Mouse (Mus musculus): ENCODE data around the gene Atp13a2.

The Atp13a2 gene

GRCm38 (mm10) chr4:140986711-140987395 lies at the start of gene Atp13a2:
Gene Atp13a2 (plus strand): TSS chr4:140986873.
- DNase-seq, result peak; percentile 92

GRCm38 (mm10) chr4:140944356-140944755 lies 42.3 kb upstream of the Atp13a2 start:
- no peak for DNase-seq

GRCm38 (mm10) chr4:140944961-140945442 lies 41.7 kb upstream of the Atp13a2 start:
- DNase-seq, result no peak

- DNase-seq, result no peak
Measured at GRCm38 (mm10) chr4:140945571-140945970, 41.1 kb upstream of the Atp13a2 start.

GRCm38 (mm10) chr4:140946048-140946447 lies 40.6 kb upstream of the Atp13a2 start:
- no peak for DNase-seq

- DNase-seq, result no peak
Measured at GRCm38 (mm10) chr4:140946580-140947205, 40.0 kb upstream of the Atp13a2 start.

- no peak for DNase-seq
Measured at GRCm38 (mm10) chr4:140947487-140948440, 38.9 kb upstream of the Atp13a2 start.

GRCm38 (mm10) chr4:140948481-140948880 lies 38.2 kb upstream of the Atp13a2 start:
- DNase-seq, result peak; percentile 69

- DNase-seq, result no peak
Measured at GRCm38 (mm10) chr4:140949052-140949451, 37.6 kb upstream of the Atp13a2 start.

GRCm38 (mm10) chr4:140949616-140950015 lies 37.1 kb upstream of the Atp13a2 start:
- no peak for DNase-seq

- no peak for DNase-seq
Measured at GRCm38 (mm10) chr4:140950574-140950973, 36.1 kb upstream of the Atp13a2 start.

GRCm38 (mm10) chr4:140951861-140952641 lies 34.6 kb upstream of the Atp13a2 start:
- no peak for DNase-seq

GRCm38 (mm10) chr4:140957131-140957702 lies 29.5 kb upstream of the Atp13a2 start:
- DNase-seq, result no peak

- DNase-seq, result peak; percentile 79
Measured at GRCm38 (mm10) chr4:140957725-140958124, 28.9 kb upstream of the Atp13a2 start.

GRCm38 (mm10) chr4:140958319-140958718 lies 28.4 kb upstream of the Atp13a2 start:
- DNase-seq, result no peak

- no peak for DNase-seq
Measured at GRCm38 (mm10) chr4:140959128-140959679, 27.5 kb upstream of the Atp13a2 start.

- no peak for DNase-seq
Measured at GRCm38 (mm10) chr4:140959715-140960479, 26.8 kb upstream of the Atp13a2 start.

- peak; percentile 95 for DNase-seq
Measured at GRCm38 (mm10) chr4:140960781-140961466, 25.7 kb upstream of the Atp13a2 start, which contains the start of gene Sdhb. Gene Sdhb (plus strand): TSS chr4:140961203.

GRCm38 (mm10) chr4:140961467-140962206 lies 25.0 kb upstream of the Atp13a2 start:
- peak; percentile 41 for DNase-seq

Data from kidney, adult 18-20 months (tissue).